Mouse (Mus musculus) bone marrow, adult 2 months (tissue): ENCODE data around the gene Fancd2.

Experiments used
- CTCF ChIP-seq: fragments of 200-500 bp; IDR thresholded peaks from 2 replicates; pipeline ENCODE4 v1.5.1; 2011; ENCODE audit warnings: low read length, control low read depth; ENCODE audit not compliant: control insufficient read depth, insufficient read depth
- POLR2A ChIP-seq: fragments of 200-500 bp; IDR thresholded peaks from 2 replicates; pipeline ENCODE4 v1.6.1; 2011; ENCODE audit warnings: low read depth, mild to moderate bottlenecking, control low read depth, low read length, borderline replicate concordance; ENCODE audit not compliant: control insufficient read depth

- TF ChIP-seq POLR2A (no peak), CTCF (no peak)
Observed at GRCm38 (mm10) chr6:113623386-113623785, 91.9 kb downstream of the Fancd2 start.
